Mouse (Mus musculus) ES-E14 (cell line): ENCODE data around the gene Notch2. TPM values are rescaled to one million over a fixed set of nuclear protein-coding genes. Genes with fewer than 3 reads are reported as not detected.

Experiments used
- DNase-seq: peaks from one replicate; pipeline ENCODE4 v3.0.0-alpha.2; 2013; ENCODE audit warnings: low read depth, low spot score
- H3K27ac ChIP-seq: 2 replicates; pipeline ENCODE4 v1.5.1; 2012; ENCODE audit warnings: low read depth, mild to moderate bottlenecking, low read length, moderate library complexity, mixed read lengths; ENCODE audit not compliant: poor library complexity, insufficient read depth, severe bottlenecking
- H3K36me3 ChIP-seq: 2 replicates; pipeline ENCODE4 v1.6.1; 2012; ENCODE audit warnings: mild to moderate bottlenecking, low read length, moderate library complexity, mixed read lengths; ENCODE audit not compliant: control insufficient read depth, poor library complexity, insufficient read depth, severe bottlenecking
- H3K4me1 ChIP-seq, 2 experiments: fragments of 150-350 bp in 1 of 2; sonication (generic) in 1 of 2; 2 replicates each; pipeline ENCODE4 v1.6.1; 2012; ENCODE audit warnings: low read length in 2 of 2, mild to moderate bottlenecking in 1 of 2, mixed read lengths in 1 of 2; ENCODE audit not compliant: control insufficient read depth in 2 of 2, insufficient read depth in 2 of 2, poor library complexity in 1 of 2
- H3K4me3 ChIP-seq, 2 experiments: fragments of 150-350 bp in 1 of 2; sonication (generic) in 1 of 2; 2 replicates each; pipeline ENCODE4 v1.5.1; 2012; ENCODE audit warnings: low read length in 2 of 2, low read depth in 1 of 2, mild to moderate bottlenecking in 1 of 2, mixed read lengths in 1 of 2; ENCODE audit not compliant: insufficient read depth in 1 of 2, poor library complexity in 1 of 2, severe bottlenecking in 1 of 2
- H3K9ac ChIP-seq: 2 replicates; pipeline ENCODE4 v1.6.1; 2012; ENCODE audit warnings: low read depth, mild to moderate bottlenecking, low read length, mixed read lengths; ENCODE audit not compliant: poor library complexity, insufficient read depth, severe bottlenecking
- H3K9me3 ChIP-seq: fragments of 150-350 bp; sonication (generic); 2 replicates; pipeline ENCODE4 v1.6.1; 2012; ENCODE audit warnings: low read depth, mild to moderate bottlenecking, low read length; ENCODE audit not compliant: control insufficient read depth, insufficient read depth
- CHD2 ChIP-seq: IDR thresholded peaks from 2 replicates; pipeline ENCODE4 v1.6.1; 2014; ENCODE audit warnings: mild to moderate bottlenecking, low read depth, low read length, inconsistent platforms
- HCFC1 ChIP-seq: IDR thresholded peaks from 2 replicates; pipeline ENCODE4 v1.6.1; 2012; ENCODE audit warnings: low read length, inconsistent platforms, borderline replicate concordance; ENCODE audit not compliant: insufficient read depth
- MAFK ChIP-seq: IDR thresholded peaks from 2 replicates; pipeline ENCODE4 v1.6.1; 2014; ENCODE audit warnings: mild to moderate bottlenecking, low read depth, low read length, inconsistent platforms; ENCODE audit not compliant: insufficient read depth
- ZC3H11A ChIP-seq: IDR thresholded peaks from 2 replicates; pipeline ENCODE4 v1.6.1; 2012; ENCODE audit warnings: low read depth, mild to moderate bottlenecking, inconsistent platforms, low read length, borderline replicate concordance
- ZNF384 ChIP-seq: IDR thresholded peaks from 2 replicates; pipeline ENCODE4 v1.6.1; 2012; ENCODE audit warnings: low read depth, low read length, inconsistent platforms
- in situ Hi-C, 2 experiments: fragments of 600-800 bp; cut with MboI; formaldehyde crosslinking; loops; one replicate each; pipeline ENCODE4 v1.15.1; 2025; ENCODE audit warnings: low sequenced_read_pairs in 2 of 2, inconsistent platforms in 1 of 2; ENCODE audit not compliant: unreplicated experiment in 2 of 2
- total RNA-seq: library from RNA; depleted of rRNA; stranded (reverse); fragments of 300-350 nt; gene quantifications from 2 replicates; pipeline ENCODE4 v1.2.3, GENCODE M21; 2012

The Notch2 gene
- total RNA-seq, 1 experiment, result 41.5 TPM

DNA sequence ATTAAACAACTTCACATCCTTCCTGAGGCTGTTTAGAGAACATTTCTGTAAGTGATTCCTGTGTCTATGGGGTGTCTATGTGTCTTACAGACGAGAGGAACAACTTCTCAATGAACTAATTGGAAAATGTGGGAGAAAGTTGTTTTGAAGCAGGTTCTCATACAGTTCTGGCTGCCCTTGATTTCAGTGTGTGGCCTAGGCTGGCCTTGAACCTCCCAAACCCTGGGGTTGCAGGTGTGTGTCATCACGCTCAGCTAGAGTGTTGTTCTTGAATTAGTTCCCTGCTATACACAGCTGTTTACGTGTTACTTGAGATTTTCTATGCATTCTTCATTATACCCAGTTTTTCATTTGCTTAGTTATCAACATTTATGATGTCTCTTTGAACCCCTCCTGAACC is 56.5 kb downstream of the Notch2 start:
- DNase-seq, result no peak
- Histone ChIP-seq H3K4me3 (no peak overlapping the region), H3K9me3 (no peaks in the 10 kb centered on the region), H3K36me3 (peaks cover 8% of the 10 kb centered on the region; the same call in 1 of the 2 replicates), H3K27ac (no peak overlapping the region), H3K4me1 (peaks cover 0 to 1% of the 10 kb centered on the region in 2 experiments; a peak in 1 of 4 replicates), H3K9ac (no peak overlapping the region)
- in situ Hi-C loops, result no loop called here
- no peak for TF ChIP-seq ZNF384
- TF ChIP-seq HCFC1, result no peak
- no peak for TF ChIP-seq ZC3H11A
- no peak for TF ChIP-seq MAFK
- no peak for TF ChIP-seq CHD2

DNA sequence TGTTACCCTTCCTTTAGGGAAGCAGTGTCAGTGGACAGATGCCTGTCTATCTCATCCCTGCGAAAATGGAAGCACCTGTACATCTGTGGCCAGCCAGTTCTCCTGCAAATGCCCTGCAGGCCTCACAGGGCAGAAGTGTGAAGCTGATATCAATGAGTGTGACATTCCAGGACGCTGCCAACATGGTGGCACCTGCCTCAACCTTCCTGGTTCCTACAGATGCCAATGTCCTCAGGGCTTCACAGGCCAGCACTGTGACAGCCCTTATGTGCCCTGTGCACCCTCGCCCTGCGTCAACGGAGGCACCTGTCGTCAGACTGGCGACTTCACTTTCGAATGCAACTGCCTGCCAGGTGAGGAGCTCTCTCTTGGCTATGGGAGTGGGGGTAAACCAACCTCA is 59.2 kb downstream of the Notch2 start:
- TF ChIP-seq MAFK (no peak), ZC3H11A (no peak), ZNF384 (no peak), HCFC1 (no peak), CHD2 (no peak)
- Histone ChIP-seq H3K9me3 (no peaks in the 10 kb centered on the region), H3K36me3 (peaks cover 8% of the 10 kb centered on the region; the same call in 1 of the 2 replicates), H3K4me3 (no peak overlapping the region), H3K4me1 (peaks cover 0 to 1% of the 10 kb centered on the region in 2 experiments; a peak in 2 of 4 replicates), H3K27ac (no peak overlapping the region), H3K9ac (no peak overlapping the region)
- no peak for DNase-seq
- in situ Hi-C loops, result no loop called here

DNA sequence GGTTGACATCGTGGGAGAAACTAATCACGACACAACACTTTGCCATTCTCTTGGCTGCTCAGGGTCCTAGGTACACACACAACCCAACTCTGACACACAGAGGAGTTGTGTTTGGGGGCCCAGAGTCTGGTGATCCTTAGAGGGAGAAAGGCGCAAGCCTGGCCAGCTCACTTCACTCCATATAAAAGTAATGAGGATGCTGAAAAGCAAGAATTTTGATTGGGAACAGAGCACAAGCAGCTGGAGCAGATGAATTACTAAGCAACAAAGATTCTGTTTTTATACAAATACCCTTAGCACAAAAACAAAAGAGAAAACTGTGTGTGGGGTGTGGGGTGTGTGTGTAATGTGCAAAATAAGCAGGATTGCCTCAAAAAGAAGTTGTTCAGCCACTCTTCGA is 60.2 kb downstream of the Notch2 start:
- peaks cover 0 to 4% of the 10 kb centered on the region in 2 experiments; a peak in 2 of 4 replicates for H3K4me1 ChIP-seq
- peaks cover 12% of the 10 kb centered on the region; the same call in 1 of the 2 replicates for H3K36me3 ChIP-seq
- TF ChIP-seq CHD2 (no peak), ZNF384 (no peak), ZC3H11A (no peak), HCFC1 (no peak), MAFK (no peak)
- in situ Hi-C loops, result no loop called here
- H3K9ac ChIP-seq, result no peak overlapping the region
- no peaks in the 10 kb centered on the region for H3K9me3 ChIP-seq
- H3K4me3 ChIP-seq, result no peak overlapping the region
- H3K27ac ChIP-seq, result no peak overlapping the region
- DNase-seq, result no peak

DNA sequence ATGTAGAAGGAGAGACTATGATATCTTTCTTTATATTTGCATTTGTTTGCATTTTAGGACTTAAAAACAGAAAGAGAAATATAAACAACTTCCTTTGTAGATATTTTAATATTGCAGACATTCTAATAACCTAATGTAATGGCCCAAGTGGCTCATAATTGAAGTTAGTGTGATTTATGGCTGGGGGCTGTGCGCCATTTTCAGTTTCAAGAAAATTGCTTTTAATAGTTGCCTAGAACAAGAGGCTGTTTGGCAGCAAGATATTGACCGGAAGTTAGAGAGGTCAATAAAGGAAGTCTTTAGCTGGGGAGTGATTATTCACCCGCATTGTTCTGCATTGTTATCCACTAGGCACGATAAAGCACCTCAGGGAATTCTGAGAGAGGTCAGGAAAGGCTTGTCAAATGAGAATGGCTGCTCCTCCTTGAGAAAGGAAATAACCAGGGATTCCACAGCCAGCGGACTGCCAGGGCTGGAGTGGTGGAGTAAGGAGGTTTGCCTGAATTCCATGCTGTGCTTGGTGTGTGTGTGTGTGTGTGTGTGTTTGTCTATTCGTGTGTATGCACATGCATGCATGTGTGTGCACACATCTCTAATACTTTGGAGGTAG is 61.4 kb downstream of the Notch2 start:
- TF ChIP-seq MAFK, result no peak
- TF ChIP-seq HCFC1, result no peak
- no peak overlapping the region for H3K4me3 ChIP-seq
- H3K9me3 ChIP-seq, result no peaks in the 10 kb centered on the region
- no peak overlapping the region for H3K27ac ChIP-seq
- peaks cover 0 to 4% of the 10 kb centered on the region in 2 experiments; a peak in 2 of 4 replicates for H3K4me1 ChIP-seq
- H3K36me3 ChIP-seq, result peaks cover 12% of the 10 kb centered on the region; the same call in 1 of the 2 replicates
- H3K9ac ChIP-seq, result no peak overlapping the region
- no peak for DNase-seq
- in situ Hi-C loops, result no loop called here

DNA sequence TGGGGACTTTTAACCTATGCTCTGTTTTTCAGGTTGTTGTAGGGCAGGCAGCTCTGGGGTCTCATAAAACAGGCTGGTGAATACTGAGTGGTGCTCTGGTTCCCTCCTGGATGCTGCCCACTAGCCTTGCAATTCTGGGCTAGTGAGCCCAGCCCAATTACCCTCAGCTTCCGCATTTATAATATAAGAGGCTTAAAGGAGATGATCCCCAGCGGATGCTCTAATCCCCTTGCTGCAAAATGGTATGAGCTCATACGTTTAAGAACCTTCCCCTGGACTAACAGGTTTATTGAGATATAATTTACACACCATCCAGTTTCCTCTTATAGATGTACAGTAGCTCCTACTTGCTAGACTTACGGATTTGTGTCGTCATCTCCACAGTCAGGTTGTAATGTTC is 64.5 kb downstream of the Notch2 start:
- no peak for TF ChIP-seq ZC3H11A
- no peak for TF ChIP-seq HCFC1
- TF ChIP-seq MAFK, result no peak
- no peak for TF ChIP-seq CHD2
- in situ Hi-C loops, result no loop called here
- Histone ChIP-seq H3K4me3 (no peak overlapping the region), H3K27ac (no peak overlapping the region), H3K4me1 (peaks cover 0 to 3% of the 10 kb centered on the region in 2 experiments; a peak in 1 of 4 replicates), H3K9ac (no peak overlapping the region), H3K9me3 (no peaks in the 10 kb centered on the region), H3K36me3 (peaks cover 13% of the 10 kb centered on the region; the same call in 1 of the 2 replicates)
- DNase-seq, result no peak
